Mouse (Mus musculus) liver, postnatal 0 days (tissue): Measurements from ENCODE around the gene Fmnl3. TPM values are rescaled to one million over a fixed set of nuclear protein-coding genes. Genes with fewer than 3 reads are reported as not detected.

Source experiments
- ATAC-seq: fragments of 200-750 bp; cut with Nextera tagmentation; 2 replicates; pipeline ENCODE4 v1.8.0; 2017; ENCODE audit warnings: mild to moderate bottlenecking, moderate library complexity
- DNase-seq: peaks from one replicate; pipeline ENCODE4 v3.0.0-alpha.2; 2016
- H3K27ac ChIP-seq: fragments of 300-500 bp; sonication (generic); 2 replicates; pipeline ENCODE4 v1.5.1; 2014; ENCODE audit warnings: antibody characterized with exemption, moderate library complexity, mild to moderate bottlenecking, low read depth
- H3K27me3 ChIP-seq: fragments of 300-500 bp; sonication (generic); 2 replicates; pipeline ENCODE4 v1.6.1; 2014; ENCODE audit warnings: low read length, control low read depth, mixed read lengths; ENCODE audit not compliant: insufficient read depth
- H3K36me3 ChIP-seq: fragments of 300-500 bp; sonication (generic); replicated peaks from 2 replicates; pipeline ENCODE4 v1.6.1; 2014; ENCODE audit warnings: mild to moderate bottlenecking, control low read depth, low read length, moderate library complexity, mixed read lengths; ENCODE audit not compliant: insufficient read depth
- H3K4me1 ChIP-seq: fragments of 300-500 bp; sonication (generic); 2 replicates; pipeline ENCODE4 v1.6.1; 2014; ENCODE audit warnings: antibody characterized with exemption, mild to moderate bottlenecking, control low read depth; ENCODE audit not compliant: insufficient read depth
- H3K4me2 ChIP-seq: fragments of 300-500 bp; sonication (generic); 2 replicates; pipeline ENCODE4 v1.6.1; 2014; ENCODE audit warnings: low read depth, mild to moderate bottlenecking, low read length, moderate library complexity, mixed read lengths
- H3K4me3 ChIP-seq: fragments of 300-500 bp; sonication (generic); 2 replicates; pipeline ENCODE4 v1.5.1; 2014; ENCODE audit warnings: low read depth, low read length
- H3K9ac ChIP-seq: fragments of 300-500 bp; sonication (generic); replicated peaks from 2 replicates; pipeline ENCODE4 v1.6.1; 2014; ENCODE audit warnings: mild to moderate bottlenecking, moderate library complexity
- H3K9me3 ChIP-seq: fragments of 300-500 bp; sonication (generic); 2 replicates; pipeline ENCODE4 v1.6.1; 2016; ENCODE audit warnings: mild to moderate bottlenecking, control low read depth, low read length, mixed read lengths
- CTCF ChIP-seq: sonication (generic); IDR thresholded peaks from 2 replicates; pipeline ENCODE4 v1.5.1; 2016; ENCODE audit warnings: antibody characterized with exemption, low read depth
- EP300 ChIP-seq: IDR thresholded peaks from 2 replicates; pipeline ENCODE4 v1.6.1; 2016; ENCODE audit warnings: antibody characterized with exemption, low read depth, mild to moderate bottlenecking
- WGBS: fragments of 180-500 bp; shearing (Covaris S2); extraction: QIAGEN DNeasy Blood & Tissue Kit; methylation state at CpG from one replicate; pipeline ENCODE4 v1.1.7; 2014; ENCODE audit not compliant: insufficient replicate concordance; 5-methylcytosine and 5-hydroxymethylcytosine counted together
- polyA plus RNA-seq: library from polyadenylated mRNA; unstranded; fragments of >200 nt; fragmentation: Nextera tagmentation; extraction: Ambion mirVana; gene quantifications from 2 replicates; pipeline ENCODE4 v1.2.1, GENCODE M21; 2015

Fmnl3 gene
- polyA plus RNA-seq, 1 experiment from 2014 or later = 2.4 TPM

- peaks cover 9% of the 10 kb centered on the region; the same call in 1 of the 2 replicates for H3K36me3 ChIP-seq
- H3K4me1 ChIP-seq = no peaks in the 10 kb centered on the region
- H3K4me2 ChIP-seq = no peak overlapping the region
- no peak overlapping the region for H3K27ac ChIP-seq
- no peak overlapping the region for H3K4me3 ChIP-seq
- DNase-seq (no peak), ATAC-seq (no peak)
- H3K9me3 ChIP-seq = no peaks in the 10 kb centered on the region
- TF ChIP-seq EP300 = no peak
- no peak for TF ChIP-seq CTCF
- H3K27me3 ChIP-seq = no peaks in the 10 kb centered on the region
- WGBS = 84% methylated on average over 5 of the region's 5 CpGs
- no peak overlapping the region for H3K9ac ChIP-seq
Observed at GRCm38 (mm10) chr15:99310617-99311016, 59.7 kb downstream of the Fmnl3 start.

GRCm38 (mm10) chr15:99309549-99309948, 60.7 kb downstream of the Fmnl3 start:
- TF ChIP-seq CTCF (no peak), EP300 (no peak)
- peaks cover 9% of the 10 kb centered on the region; the same call in 1 of the 2 replicates for H3K36me3 ChIP-seq
- no peak overlapping the region for H3K9ac ChIP-seq
- DNase-seq (no peak), ATAC-seq (no peak)
- 76% methylated on average over 9 of the region's 9 CpGs for WGBS
- no peaks in the 10 kb centered on the region for H3K27me3 ChIP-seq
- no peaks in the 10 kb centered on the region for H3K9me3 ChIP-seq
- H3K27ac ChIP-seq = no peak overlapping the region
- H3K4me2 ChIP-seq = no peak overlapping the region
- no peak overlapping the region for H3K4me3 ChIP-seq
- H3K4me1 ChIP-seq = no peaks in the 10 kb centered on the region

- DNase-seq (no peak), ATAC-seq (no peak)
- Histone ChIP-seq H3K9ac (no peak overlapping the region), H3K27ac (no peak overlapping the region), H3K36me3 (peaks cover 9% of the 10 kb centered on the region; the same call in 1 of the 2 replicates), H3K4me3 (no peak overlapping the region), H3K27me3 (no peaks in the 10 kb centered on the region), H3K4me2 (no peak overlapping the region), H3K4me1 (no peaks in the 10 kb centered on the region), H3K9me3 (no peaks in the 10 kb centered on the region)
- TF ChIP-seq CTCF (no peak), EP300 (no peak)
- 78% methylated on average over 9 of the region's 9 CpGs for WGBS
Observed at GRCm38 (mm10) chr15:99307476-99307875, 62.8 kb downstream of the Fmnl3 start.

- DNase-seq = no peak
- Histone ChIP-seq H3K27ac (no peak overlapping the region), H3K9me3 (no peaks in the 10 kb centered on the region), H3K4me2 (peak overlapping the region; percentile 79), H3K4me3 (no peak overlapping the region), H3K36me3 (no peaks in the 10 kb centered on the region), H3K27me3 (no peaks in the 10 kb centered on the region), H3K4me1 (peaks cover 27% of the 10 kb centered on the region), H3K9ac (no peak overlapping the region)
- no peak for ATAC-seq
- TF ChIP-seq CTCF (no peak), EP300 (no peak)
- WGBS = 48% methylated on average over 5 of the region's 5 CpGs
Observed at GRCm38 (mm10) chr15:99296213-99296612, 74.1 kb downstream of the Fmnl3 start.

GRCm38 (mm10) chr15:99295484-99295981, 74.7 kb downstream of the Fmnl3 start, which contains the start of gene Fam186b:
Fam186b (minus strand) TSS chr15:99295888.
- Histone ChIP-seq H3K27me3 (no peaks in the 10 kb centered on the region), H3K4me3 (peak within 1 kb of the TSS; percentile 72), H3K27ac (peak within 1 kb of the TSS; percentile 71; the same call in 1 of the 2 replicates), H3K4me2 (peak within 1 kb of the TSS; percentile 79), H3K9me3 (no peaks in the 10 kb centered on the region), H3K9ac (peak within 1 kb of the TSS; percentile 70), H3K36me3 (no peaks in the 10 kb centered on the region), H3K4me1 (peaks cover 27% of the 10 kb centered on the region)
- TF ChIP-seq CTCF = no peak
- TF ChIP-seq EP300 = no peak
- WGBS = 6% methylated on average over 15 of the region's 17 CpGs
- DNase-seq = no peak
- peak; percentile 7; the same call in 1 of the 2 replicates for ATAC-seq

GRCm38 (mm10) chr15:99294813-99295374, 75.4 kb downstream of the Fmnl3 start, which contains the start of gene Prpf40b:
Prpf40b (plus strand) TSS chr15:99295087.
- H3K9ac ChIP-seq = peak within 1 kb of the TSS; percentile 70
- H3K4me2 ChIP-seq = peak within 1 kb of the TSS; percentile 79
- no peaks in the 10 kb centered on the region for H3K36me3 ChIP-seq
- H3K27me3 ChIP-seq = no peaks in the 10 kb centered on the region
- peaks cover 27% of the 10 kb centered on the region for H3K4me1 ChIP-seq
- peak within 1 kb of the TSS; percentile 71; the same call in 1 of the 2 replicates for H3K27ac ChIP-seq
- peak; percentile 92 for ATAC-seq
- 0% methylated on average over 22 of the region's 64 CpGs for WGBS
- DNase-seq = peak; percentile 90
- H3K4me3 ChIP-seq = peak within 1 kb of the TSS; percentile 72
- TF ChIP-seq EP300 = no peak
- peak; percentile 57 for TF ChIP-seq CTCF
- H3K9me3 ChIP-seq = no peaks in the 10 kb centered on the region
